Mouse (Mus musculus) CH12.LX (cell line): ENCODE data around the gene Zfp423. TPM values are rescaled to one million over a fixed set of nuclear protein-coding genes. Genes with fewer than 3 reads are reported as not detected.

ENCODE experiments used
- DNase-seq: peaks from one replicate; pipeline ENCODE4 v3.0.0-alpha.2; 2013; ENCODE audit errors: extremely low read depth
- H3K27ac ChIP-seq: 2 replicates; pipeline ENCODE4 v1.5.1; 2012; ENCODE audit warnings: low read depth, mild to moderate bottlenecking, control low read depth, moderate library complexity; ENCODE audit not compliant: insufficient read depth
- H3K27me3 ChIP-seq: replicated peaks from 2 replicates; pipeline ENCODE3; 2012; ENCODE audit warnings: inconsistent platforms
- H3K36me3 ChIP-seq, 2 experiments: replicated peaks in 1 of 2; 2 replicates each; pipeline versions ENCODE3 to v1.6.1; 2012; ENCODE audit warnings: inconsistent platforms in 1 of 2, low read length in 1 of 2, mild to moderate bottlenecking in 1 of 2, mixed read lengths in 1 of 2, moderate library complexity in 1 of 2; ENCODE audit not compliant: control insufficient read depth in 1 of 2, insufficient read depth in 1 of 2
- H3K4me1 ChIP-seq, 2 experiments: 2 replicates each; pipeline ENCODE4 v1.6.1; 2012; ENCODE audit warnings: inconsistent platforms in 1 of 2, moderate library complexity in 1 of 2; ENCODE audit not compliant: insufficient read depth in 2 of 2, control insufficient read depth in 1 of 2
- H3K4me2 ChIP-seq: 2 replicates; pipeline ENCODE4 v1.6.1; 2012; ENCODE audit warnings: low read depth, mild to moderate bottlenecking, control low read depth; ENCODE audit not compliant: poor library complexity, insufficient read depth, severe bottlenecking
- H3K4me3 ChIP-seq, 3 experiments: fragments of 150-350 bp in 1 of 3; sonication (generic) in 1 of 3; replicated peaks in 1 of 3; 2 replicates each; pipeline versions ENCODE3 to v1.5.1; 2011 to 2012; ENCODE audit warnings: low read depth in 2 of 3, low read length in 2 of 3, mild to moderate bottlenecking in 2 of 3, moderate library complexity in 2 of 3, control low read depth in 1 of 3, improper control_type of control experiment in 1 of 3, inconsistent platforms in 1 of 3, mixed read lengths in 1 of 3; ENCODE audit not compliant: poor library complexity in 1 of 3
- H3K79me2 ChIP-seq: replicated peaks from 2 replicates; pipeline ENCODE4 v1.6.1; 2012; ENCODE audit warnings: mild to moderate bottlenecking, moderate library complexity; ENCODE audit not compliant: control insufficient read depth, poor library complexity, insufficient read depth, severe bottlenecking; ENCODE audit errors: extremely low read depth
- H3K9ac ChIP-seq: 2 replicates; pipeline ENCODE4 v1.6.1; 2012; ENCODE audit warnings: low read depth, mild to moderate bottlenecking, control low read depth, moderate library complexity; ENCODE audit not compliant: insufficient read depth
- H3K9me3 ChIP-seq: replicated peaks from 2 replicates; pipeline ENCODE3; 2012; ENCODE audit warnings: low read length, inconsistent platforms, mixed read lengths
- BHLHE40 ChIP-seq: IDR thresholded peaks from 2 replicates; pipeline ENCODE4 v1.6.1; 2011; ENCODE audit warnings: mild to moderate bottlenecking, low read depth, low read length, improper control_type of control experiment
- CHD2 ChIP-seq: IDR thresholded peaks from 2 replicates; pipeline ENCODE4 v1.6.1; 2011; ENCODE audit warnings: low read length, improper control_type of control experiment
- E2F4 ChIP-seq: IDR thresholded peaks from 2 replicates; pipeline ENCODE4 v1.6.1; 2011; ENCODE audit warnings: low read depth, low read length, improper control_type of control experiment; ENCODE audit not compliant: insufficient replicate concordance
- EP300 ChIP-seq: IDR thresholded peaks from 2 replicates; pipeline ENCODE4 v1.6.1; 2011; ENCODE audit warnings: low read length, improper control_type of control experiment
- HCFC1 ChIP-seq: IDR thresholded peaks from 2 replicates; pipeline ENCODE4 v1.6.1; 2012; ENCODE audit warnings: low read depth, mild to moderate bottlenecking, inconsistent platforms, low read length, improper control_type of control experiment
- JUN ChIP-seq: IDR thresholded peaks from 2 replicates; pipeline ENCODE4 v1.6.1; 2011; ENCODE audit warnings: low read depth, mild to moderate bottlenecking, low read length, improper control_type of control experiment, moderate library complexity; ENCODE audit not compliant: insufficient read depth
- KAT2A ChIP-seq: IDR thresholded peaks from 2 replicates; pipeline ENCODE4 v1.6.1; 2012; ENCODE audit warnings: low read length, improper control_type of control experiment, inconsistent platforms; ENCODE audit not compliant: insufficient replicate concordance
- MAFK ChIP-seq: IDR thresholded peaks from 2 replicates; pipeline ENCODE4 v1.6.1; 2011; ENCODE audit warnings: low read length, improper control_type of control experiment; ENCODE audit not compliant: insufficient replicate concordance
- MAZ ChIP-seq: IDR thresholded peaks from 2 replicates; pipeline ENCODE4 v1.6.1; 2012; ENCODE audit warnings: low read depth, mild to moderate bottlenecking, inconsistent platforms, low read length, improper control_type of control experiment, moderate library complexity
- MYC ChIP-seq: IDR thresholded peaks from 2 replicates; pipeline ENCODE4 v1.6.1; 2011; ENCODE audit warnings: low read depth, mild to moderate bottlenecking, improper control_type of control experiment, low read length
- NRF1 ChIP-seq: IDR thresholded peaks from 2 replicates; pipeline ENCODE4 v1.6.1; 2014; ENCODE audit warnings: low read depth, mild to moderate bottlenecking, inconsistent platforms, low read length, improper control_type of control experiment, moderate library complexity
- SIN3A ChIP-seq: IDR thresholded peaks from 2 replicates; pipeline ENCODE4 v1.6.1; 2012; ENCODE audit warnings: low read length, improper control_type of control experiment, inconsistent platforms
- SMC3 ChIP-seq: IDR thresholded peaks from 2 replicates; pipeline ENCODE4 v1.6.1; 2011; ENCODE audit warnings: low read depth, low read length, improper control_type of control experiment
- UBTF ChIP-seq: IDR thresholded peaks from 2 replicates; pipeline ENCODE4 v1.6.1; 2012; ENCODE audit warnings: low read depth, mild to moderate bottlenecking, inconsistent platforms, low read length, improper control_type of control experiment, moderate library complexity
- USF1 ChIP-seq: IDR thresholded peaks from 2 replicates; pipeline ENCODE4 v1.6.1; 2014; ENCODE audit warnings: low read depth, mild to moderate bottlenecking, inconsistent platforms, low read length, improper control_type of control experiment
- ZKSCAN1 ChIP-seq: IDR thresholded peaks from 2 replicates; pipeline ENCODE4 v1.6.1; 2012; ENCODE audit warnings: low read depth, inconsistent platforms, low read length, improper control_type of control experiment, borderline replicate concordance
- ZNF384 ChIP-seq: IDR thresholded peaks from 2 replicates; pipeline ENCODE4 v1.6.1; 2012; ENCODE audit warnings: low read depth, low read length, improper control_type of control experiment, inconsistent platforms
- dilution Hi-C: fragments of 300-500 bp; cut with MboI; formaldehyde crosslinking; loops from 2 replicates; pipeline ENCODE4 v1.14.3; 2020; ENCODE audit warnings: low sequenced_read_pairs; ENCODE audit not compliant: extremely low pct_unique_long_range_greater_than_20kb, extremely low pct_ligation_motif_present
- in situ Hi-C: fragments of 300-500 bp; cut with MboI; formaldehyde crosslinking; loops from 3 replicates; pipeline ENCODE4 v1.14.3; 2019; ENCODE audit warnings: low sequenced_read_pairs, low pct_ligation_motif_present, low pct_unique_long_range_greater_than_20kb, mixed read lengths
- polyA plus RNA-seq: library from polyadenylated mRNA; unstranded; fragments of >175 nt; gene quantifications from 2 replicates; pipeline ENCODE4 v1.2.1, GENCODE M21; 2012; ENCODE audit warnings: low read depth; ENCODE audit not compliant: insufficient read length
- total RNA-seq, 2 experiments: library from RNA; depleted of rRNA; stranded (reverse); fragments of 300-350 nt in 1 of 2; fragments of >200 nt in 1 of 2; gene quantifications; 2 replicates each; pipeline ENCODE4 v1.2.3; 2012 to 2014

The Zfp423 gene
- total and polyA plus RNA-seq, 3 experiments = 0.25 to 2.7 (median 0.32) TPM

DNA sequence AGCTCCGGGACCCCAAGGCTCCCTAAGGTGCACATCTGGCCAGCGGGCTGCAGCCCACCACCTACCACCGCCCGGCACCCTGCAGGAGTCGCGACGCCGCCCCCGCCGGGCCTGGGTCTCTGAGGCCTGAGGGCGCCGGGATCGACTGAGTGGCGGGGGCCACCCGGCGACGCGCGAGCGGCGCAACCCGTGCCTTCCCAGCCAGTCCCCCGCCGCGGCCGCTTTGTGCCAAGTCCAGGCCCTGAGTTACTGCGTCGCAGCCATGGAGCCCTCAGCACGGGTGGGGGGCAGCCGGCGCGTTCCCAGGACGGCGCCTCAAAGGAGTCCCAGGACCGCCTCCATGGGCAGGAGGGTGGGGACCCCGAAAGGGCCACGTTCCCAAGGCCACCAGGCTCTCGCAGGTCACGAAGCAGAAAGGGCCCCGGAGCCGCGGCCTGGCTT, 15.7 kb downstream of the Zfp423 start:
- DNase-seq = no peak
- no peak overlapping the region for H3K9ac ChIP-seq
- no peak overlapping the region for H3K4me2 ChIP-seq
- H3K9me3 ChIP-seq = no peaks in the 10 kb centered on the region
- dilution Hi-C loops (no loop called here), in situ Hi-C loops (no loop called here)
- TF ChIP-seq EP300 (no peak), MAFK (no peak), SMC3 (no peak)
- H3K36me3 ChIP-seq = no peaks in the 10 kb centered on the region
- H3K27ac ChIP-seq = no peak overlapping the region
- no peaks in the 10 kb centered on the region for H3K27me3 ChIP-seq
- H3K4me3 ChIP-seq = no peak overlapping the region
- H3K79me2 ChIP-seq = no peaks in the 10 kb centered on the region
- H3K4me1 ChIP-seq = peaks cover 4 to 21% of the 10 kb centered on the region in 2 experiments; a peak in 3 of 4 replicates

DNA sequence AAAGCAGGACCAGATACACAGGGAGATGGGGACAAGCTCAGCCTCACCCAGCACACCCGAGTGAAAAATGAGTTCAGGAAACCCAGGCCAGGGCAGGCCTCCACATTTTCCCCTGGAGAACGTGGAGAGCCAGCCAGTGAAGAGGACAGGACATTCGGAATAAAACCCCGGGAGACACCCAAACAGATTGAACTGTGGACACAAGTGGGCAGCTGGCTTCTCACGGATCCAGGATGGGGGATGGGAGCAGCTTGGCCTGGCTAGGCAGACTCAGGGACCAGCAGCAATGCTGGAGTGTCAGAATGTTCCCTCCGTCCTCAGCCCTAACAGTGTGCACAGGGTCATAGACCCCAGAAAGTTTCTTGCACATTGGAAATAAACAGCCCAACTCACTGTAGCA, 18.7 kb downstream of the Zfp423 start:
- no peaks in the 10 kb centered on the region for H3K9me3 ChIP-seq
- dilution Hi-C loops = no loop called here

DNA sequence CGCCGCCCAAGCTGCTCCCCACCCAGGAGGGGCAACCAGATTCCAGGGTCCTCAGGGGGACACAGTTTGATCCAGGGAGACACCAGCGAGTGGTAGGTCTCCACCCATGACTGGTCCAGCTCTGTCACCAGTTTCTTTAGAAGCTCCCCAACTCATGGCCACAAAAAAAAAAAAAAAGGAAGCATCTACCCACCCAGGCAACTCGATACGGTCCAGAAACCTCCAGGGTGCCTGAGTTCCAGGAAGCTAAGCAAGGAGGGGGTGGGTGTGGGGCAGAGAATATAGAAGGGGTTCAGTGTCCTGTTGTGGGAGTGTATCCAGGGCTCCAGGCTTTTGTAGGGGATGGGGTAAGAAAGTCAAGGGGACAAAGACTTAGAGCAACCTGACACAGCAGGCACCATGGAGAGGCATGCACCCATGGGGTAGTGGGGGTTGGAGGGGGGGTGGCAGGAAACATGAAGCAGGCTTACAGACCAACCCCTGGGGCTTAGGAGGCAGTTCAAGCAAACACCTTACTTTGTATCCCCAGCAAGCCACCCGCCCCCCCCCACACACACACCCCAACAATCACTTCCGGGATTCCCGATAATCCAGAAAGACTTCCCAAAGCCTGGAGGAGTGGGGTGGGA, 20.0 kb downstream of the Zfp423 start:
- peak overlapping the region in 1 of 3 experiments; percentile 46 for H3K4me3 ChIP-seq
- peak; percentile 64 for DNase-seq
- no peak overlapping the region for H3K27ac ChIP-seq
- no peak overlapping the region for H3K9ac ChIP-seq
- peaks cover 16 to 55% of the 10 kb centered on the region in 2 experiments for H3K4me1 ChIP-seq
- dilution Hi-C loops (no loop called here), in situ Hi-C loops (no loop called here)
- no peaks in the 10 kb centered on the region for H3K36me3 ChIP-seq
- H3K27me3 ChIP-seq = no peaks in the 10 kb centered on the region
- H3K4me2 ChIP-seq = peak overlapping the region; percentile 23; the same call in 1 of the 2 replicates
- no peaks in the 10 kb centered on the region for H3K79me2 ChIP-seq
- no peaks in the 10 kb centered on the region for H3K9me3 ChIP-seq
- TF ChIP-seq CHD2 (peak; percentile 54; the same call in 1 of the 2 replicates), EP300 (peak; percentile 20; the same call in 1 of the 2 replicates), ZNF384 (peak; percentile 91), SIN3A (no peak), KAT2A (no peak)
- TF ChIP-seq, all 38 proteins: peak for 3

More for the DNA sequence above, 18.7 kb downstream of the Zfp423 start:
- no peak overlapping the region for H3K4me3 ChIP-seq
- no peak overlapping the region for H3K27ac ChIP-seq
- in situ Hi-C loops = no loop called here
- H3K4me1 ChIP-seq = peaks cover 11 to 43% of the 10 kb centered on the region in 2 experiments
- TF ChIP-seq MAZ (no peak), USF1 (no peak), MYC (no peak), NRF1 (no peak), JUN (no peak), MAFK (no peak), E2F4 (no peak), HCFC1 (no peak), UBTF (no peak), ZKSCAN1 (no peak), BHLHE40 (no peak)
- TF ChIP-seq, all 38 proteins: peak for 0
- no peaks in the 10 kb centered on the region for H3K36me3 ChIP-seq
- no peaks in the 10 kb centered on the region for H3K79me2 ChIP-seq
- H3K9ac ChIP-seq = no peak overlapping the region
- no peak overlapping the region for H3K4me2 ChIP-seq
- no peak for DNase-seq
- H3K27me3 ChIP-seq = no peaks in the 10 kb centered on the region
